Mouse (Mus musculus) left cerebral cortex, adult 11 months (tissue): ENCODE measurements at regions not wholly inside any gene's neighbourhood (a gene's known extent, or its start where the extent isn't known, plus 50 kb on each side); places are given as distances from the start of the nearest gene placed in this dataset.
A peak's percentile ranks its signal among the peaks of the same experiment; 100 is the strongest.
"Not testable (repeated sequence)": the region's sequence is repeated elsewhere in the genome, so short reads cannot be mapped to it uniquely, and the experiment has no call there.

Source experiments
- DNase-seq: peaks from one replicate; pipeline ENCODE4 v3.0.0; 2022; ENCODE audit warnings: low spot score

- no peak for DNase-seq
Measured at GRCm38 (mm10) chr15:8831720-8832620, 121.4 kb upstream of the Slc1a3 start.

- no peak for DNase-seq
Measured at GRCm38 (mm10) chr15:8824861-8825260, 114.3 kb upstream of the Slc1a3 start.

DNA sequence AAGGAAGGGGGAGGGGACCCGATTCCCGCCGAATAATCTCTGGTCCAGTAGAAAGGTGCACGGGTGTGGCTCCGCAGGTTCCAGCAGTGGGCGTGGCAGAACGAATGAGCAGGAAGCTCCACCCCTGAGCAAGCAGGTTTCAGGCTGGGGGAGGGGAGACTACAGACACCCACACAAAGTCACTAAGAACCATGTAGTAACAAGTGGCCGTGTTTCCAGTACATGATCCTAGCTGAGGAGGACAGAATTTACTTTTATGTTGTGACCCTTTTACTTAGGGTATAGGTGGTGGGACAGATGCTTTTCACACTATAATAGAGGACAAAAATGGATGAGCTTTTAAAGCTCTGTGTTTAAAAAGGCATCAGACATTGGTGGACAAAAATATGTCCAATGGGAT lies 112.2 kb upstream of the Slc1a3 start:
- not testable (repeated sequence) for DNase-seq

GRCm38 (mm10) chr15:8817542-8817941 lies 107.0 kb upstream of the Slc1a3 start:
- no peak for DNase-seq

DNA sequence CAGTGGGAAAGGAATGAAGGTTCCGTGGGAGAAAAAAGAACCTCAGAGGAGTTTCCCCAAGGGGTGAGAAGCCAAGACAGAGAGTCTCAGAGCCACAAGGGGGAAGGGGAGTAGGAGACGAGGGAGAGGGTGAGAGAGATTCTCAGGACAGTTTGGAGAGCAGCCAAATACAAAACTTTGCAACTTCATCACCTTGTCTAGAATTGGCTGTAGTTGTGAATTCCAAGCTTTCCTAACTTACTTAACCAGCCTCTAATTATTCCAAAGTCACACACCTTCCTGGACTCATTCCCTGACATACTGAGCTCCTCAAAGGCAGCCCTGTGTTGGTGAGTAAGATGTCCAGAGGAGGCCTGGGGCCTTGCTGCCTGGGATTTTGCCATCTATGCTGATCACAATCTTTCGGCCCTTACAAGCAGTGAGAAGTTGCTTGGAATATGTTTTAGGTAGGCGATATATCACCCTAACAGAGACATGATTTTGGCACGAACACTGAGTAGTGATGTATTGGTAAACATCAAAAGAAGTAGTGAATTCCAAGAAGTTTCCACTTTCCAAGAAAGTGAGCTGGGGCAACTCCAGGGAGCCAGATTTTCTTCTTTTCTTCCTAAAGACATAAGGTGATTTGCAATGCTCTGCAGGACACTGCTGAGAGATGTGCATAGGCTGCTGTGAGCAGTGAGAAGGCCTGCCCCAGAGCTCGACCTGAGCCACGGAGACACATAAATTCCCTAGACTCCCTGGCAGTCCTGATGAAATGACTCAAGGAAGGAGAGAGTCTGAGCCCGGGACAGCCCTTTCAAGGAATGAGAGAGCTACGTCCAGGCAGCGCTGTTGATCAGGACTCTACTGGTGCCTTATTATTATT lies 106.2 kb upstream of the Slc1a3 start:
- no peak for DNase-seq

GRCm38 (mm10) chr15:8815958-8816357 lies 105.4 kb upstream of the Slc1a3 start:
- no peak for DNase-seq

DNA sequence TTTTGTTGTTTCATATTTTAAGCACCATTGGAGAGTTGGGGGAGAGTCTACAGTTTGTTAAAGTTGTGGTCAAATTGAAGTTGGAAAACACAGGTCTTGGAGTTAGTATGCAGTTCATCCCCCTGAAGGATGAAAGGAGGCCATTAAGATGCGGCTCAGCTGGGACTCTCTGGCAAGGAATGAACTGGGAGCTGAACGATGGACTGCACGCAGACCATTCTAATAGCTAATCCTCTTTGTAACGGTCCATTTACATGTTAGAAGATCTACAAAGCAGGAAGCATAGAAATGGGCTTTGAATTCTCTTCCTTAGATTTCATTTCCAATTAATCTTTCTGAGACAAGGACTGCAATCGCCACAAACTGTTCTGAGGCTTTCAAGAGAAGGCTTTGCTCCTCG lies 104.7 kb upstream of the Slc1a3 start:
- no peak for DNase-seq

- DNase-seq, result no peak
Measured at GRCm38 (mm10) chr15:8806354-8806753, 95.8 kb upstream of the Slc1a3 start.

DNA sequence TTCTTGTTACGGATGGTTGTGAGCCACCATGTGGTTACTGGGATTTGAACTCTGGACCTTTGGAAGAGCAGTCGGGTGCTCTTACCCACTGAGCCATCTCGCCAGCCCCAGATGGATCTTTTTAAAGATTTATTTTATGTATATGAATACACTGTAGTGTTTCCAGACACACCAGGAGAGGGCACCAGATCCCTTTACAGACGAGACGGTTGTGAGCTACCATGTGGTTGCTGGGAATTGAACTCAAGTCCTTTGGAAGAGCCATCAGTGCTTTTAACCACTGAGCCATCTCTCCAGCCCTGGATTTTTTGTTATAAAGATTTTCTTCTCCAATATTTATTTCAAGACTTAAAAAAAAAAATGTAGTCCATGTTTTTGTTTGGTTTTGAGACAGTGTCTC lies 95.0 kb upstream of the Slc1a3 start:
- DNase-seq, result not testable (repeated sequence)

DNA sequence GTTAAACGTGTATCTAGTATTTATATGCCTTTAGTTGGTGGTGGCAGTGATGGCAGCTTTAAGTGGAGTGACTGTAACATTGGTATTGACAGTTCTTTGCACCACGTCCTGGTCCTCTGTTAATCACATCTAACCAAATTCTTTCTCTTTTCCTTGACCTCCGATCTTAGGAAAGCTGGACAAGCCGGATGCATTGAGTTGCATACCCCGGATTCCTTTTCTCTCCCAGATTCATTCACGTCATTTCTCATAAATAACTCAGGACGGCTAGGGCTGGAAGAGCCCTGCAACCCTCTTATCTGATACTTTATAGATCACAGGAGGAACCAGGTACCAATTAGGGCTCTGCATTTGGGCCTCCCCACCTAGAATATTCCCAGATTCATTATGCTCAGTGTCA lies 91.5 kb upstream of the Slc1a3 start:
- DNase-seq, result no peak

DNA sequence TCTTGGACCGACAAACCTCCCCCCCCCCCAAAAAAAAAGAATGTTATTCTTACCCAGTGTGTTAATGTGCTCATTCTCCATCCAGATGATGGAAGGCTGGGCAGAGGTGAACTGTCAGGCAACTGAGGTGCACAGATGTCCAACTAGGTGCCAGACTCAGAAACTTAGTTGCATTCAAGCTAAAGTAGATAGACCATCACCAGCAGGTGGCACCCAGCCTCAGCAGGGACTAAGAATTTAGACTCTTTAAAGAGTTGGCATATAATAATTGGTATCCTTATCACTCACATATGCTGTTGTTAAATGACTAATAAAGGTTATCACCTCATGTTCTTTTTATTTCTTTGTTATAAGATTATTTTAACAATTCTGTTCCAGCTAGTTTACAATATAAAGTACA lies 86.5 kb upstream of the Slc1a3 start:
- DNase-seq, result no peak

DNA sequence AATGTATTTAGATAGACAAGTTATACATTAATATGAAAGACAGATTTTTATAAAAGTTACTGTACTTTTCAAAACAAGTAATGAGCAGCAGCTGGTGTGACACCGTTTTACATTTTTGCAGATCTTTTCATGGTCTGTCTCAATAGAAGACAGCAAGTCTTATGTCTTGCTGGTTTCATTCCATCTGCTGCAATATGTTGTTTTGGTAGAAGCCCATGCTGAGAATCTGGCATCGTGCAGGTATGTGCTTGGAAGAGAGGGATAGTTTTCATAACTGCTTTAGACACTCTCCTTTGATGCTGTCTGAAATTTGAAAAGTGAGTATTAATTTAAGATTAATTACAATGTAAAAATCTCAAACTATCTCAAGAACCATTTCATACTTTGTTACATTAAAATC lies 81.5 kb upstream of the Slc1a3 start:
- no peak for DNase-seq

GRCm38 (mm10) chr15:8789924-8790323 lies 79.4 kb upstream of the Slc1a3 start:
- DNase-seq, result no peak

DNA sequence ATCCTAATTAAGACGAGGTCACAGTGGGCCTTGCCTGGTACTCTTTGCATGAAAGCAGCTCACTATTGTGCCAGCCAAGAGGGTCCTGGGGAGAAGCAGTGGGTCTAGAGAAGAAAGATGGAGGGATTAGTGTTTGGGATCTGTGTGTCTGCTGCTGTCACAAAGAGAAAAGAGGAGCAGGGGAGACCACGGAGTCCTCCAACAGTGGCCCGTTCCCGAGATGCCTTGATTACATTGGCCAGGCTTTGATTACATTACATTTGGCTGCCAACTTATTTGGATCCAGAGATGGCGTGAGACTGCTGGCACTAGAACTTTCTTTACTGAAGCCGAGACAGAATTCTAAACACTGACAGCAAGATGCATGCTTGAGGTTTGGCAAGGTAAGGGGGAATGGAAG lies 78.4 kb upstream of the Slc1a3 start:
- DNase-seq, result no peak

- no peak for DNase-seq
Measured at GRCm38 (mm10) chr15:8785537-8785936, 75.0 kb upstream of the Slc1a3 start.

DNA sequence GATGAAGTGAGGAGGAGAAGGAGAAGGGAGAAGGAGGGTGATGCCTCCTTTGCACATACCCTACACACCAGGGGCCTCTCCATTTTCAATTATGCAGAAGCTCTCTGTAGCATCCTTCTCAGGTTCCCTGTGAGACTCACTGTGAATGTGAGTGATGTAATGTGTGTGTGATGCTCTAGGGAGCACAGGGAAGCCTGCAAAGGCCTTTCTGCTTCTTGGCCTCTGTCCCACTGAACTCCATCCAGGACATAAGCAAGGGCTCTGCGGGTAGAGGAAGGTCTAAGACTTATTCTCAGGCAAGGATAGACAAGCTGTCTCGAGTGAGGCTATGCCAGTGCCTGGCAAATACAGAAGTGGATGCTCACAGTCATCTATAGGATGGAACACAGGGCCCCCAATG lies 73.0 kb upstream of the Slc1a3 start:
- no peak for DNase-seq

GRCm38 (mm10) chr15:8783036-8783435 lies 72.5 kb upstream of the Slc1a3 start:
- DNase-seq, result no peak

- DNase-seq, result no peak
Measured at GRCm38 (mm10) chr15:8782131-8782507, 71.6 kb upstream of the Slc1a3 start.

DNA sequence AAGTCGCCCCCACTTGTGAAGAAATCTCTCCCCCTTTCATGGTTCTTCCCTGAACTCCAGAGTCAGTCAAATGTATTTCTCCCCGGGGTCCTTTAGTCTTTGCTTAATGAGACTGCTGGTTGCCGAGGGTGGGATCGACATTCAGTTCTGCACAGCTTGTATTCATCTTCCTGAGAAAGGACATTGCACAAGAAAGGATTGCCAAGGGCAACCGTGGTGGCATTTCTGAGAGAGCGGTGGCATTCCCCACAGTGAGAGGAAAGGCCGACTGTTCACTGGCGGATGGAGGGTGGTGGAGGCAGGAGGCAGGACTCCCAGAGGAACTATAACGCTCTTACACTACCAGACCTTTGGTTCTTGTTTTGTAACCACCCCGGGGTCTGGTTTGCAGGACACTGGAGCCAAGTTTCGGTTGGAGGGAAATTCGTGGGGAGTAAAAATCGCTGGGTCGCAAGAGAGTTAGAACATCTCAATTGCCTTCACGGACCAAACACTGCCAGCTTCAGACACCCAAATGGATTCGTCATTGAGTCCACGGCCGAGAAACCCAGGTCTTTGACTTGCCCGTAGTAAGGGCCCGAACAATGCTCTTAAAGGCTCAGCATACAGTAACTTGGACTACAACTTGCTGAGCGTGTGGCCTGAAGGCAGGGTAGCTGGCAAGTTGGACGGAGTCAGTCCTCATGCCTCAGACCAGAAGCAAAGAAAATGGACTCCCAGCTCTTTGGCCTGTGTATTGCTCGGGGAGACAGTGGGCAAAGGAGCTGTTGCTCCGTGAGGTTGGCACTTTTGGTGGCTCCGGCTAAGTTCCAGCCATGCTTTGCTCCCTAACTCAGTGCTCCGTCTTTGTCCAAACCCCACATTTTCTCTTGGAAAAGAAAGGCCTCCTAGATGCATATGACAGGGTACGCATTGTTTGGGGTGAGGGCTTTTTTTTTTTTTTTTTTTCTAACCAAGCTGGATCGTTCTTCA lies 70.9 kb upstream of the Slc1a3 start:
- peak; percentile 33 for DNase-seq

- no peak for DNase-seq
Measured at GRCm38 (mm10) chr15:8780371-8780866, 69.9 kb upstream of the Slc1a3 start.

GRCm38 (mm10) chr15:8767624-8768571 lies 57.3 kb upstream of the Slc1a3 start:
- DNase-seq, result no peak
